Mouse (Mus musculus): Measurements from ENCODE around the gene Gm8011. TPM values are rescaled to one million over a fixed set of nuclear protein-coding genes. Genes with fewer than 3 reads are reported as not detected.
"Not testable (repeated sequence)": the region's sequence is repeated elsewhere in the genome, so short reads cannot be mapped to it uniquely, and the experiment has no call there.

Gene Gm8011
- not detected in 2 replicates for polyA plus RNA-seq (2015; fragmentation: Nextera tagmentation; extraction: Ambion mirVana)

DNA sequence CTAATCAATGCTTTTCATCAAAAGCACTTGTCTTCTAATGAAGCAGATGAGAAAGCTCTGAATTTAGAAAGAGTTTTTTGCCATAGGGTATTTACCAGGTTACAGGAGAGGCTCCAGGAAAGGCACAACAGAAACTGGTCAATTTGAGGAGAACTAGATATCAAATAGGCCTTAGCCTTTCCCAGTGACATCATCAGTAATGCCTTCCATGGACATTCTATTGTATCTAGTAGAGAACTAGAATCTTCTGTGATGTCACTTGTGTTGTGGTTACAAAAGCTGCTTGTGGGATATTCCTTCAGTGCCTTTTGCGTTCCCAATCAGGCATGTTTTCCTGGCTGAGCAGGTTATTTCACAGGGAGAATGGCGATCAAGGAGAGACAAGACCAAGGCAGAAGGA lies at the start of gene Gm8011:
TSS of gene Gm8011 (plus strand) at position 301 of the 400 bp plus-strand sequence.
- H3K4me3 ChIP-seq (ENCODE audit: low read depth, low read length); H3K27ac ChIP-seq (ENCODE audit: low read length); H3K36me3 ChIP-seq (ENCODE audit: control insufficient read depth, insufficient read depth, low read length); ATAC-seq; H3K9ac ChIP-seq (ENCODE audit: low read depth, low read length); H3K4me1 ChIP-seq (ENCODE audit: control insufficient read depth, insufficient read depth, low read length); H3K9me3 ChIP-seq (replicated peaks; ENCODE audit: control insufficient read depth, low read length, poor library complexity, severe bottlenecking); H3K4me2 ChIP-seq (ENCODE audit: low read length); H3K27me3 ChIP-seq (ENCODE audit: control insufficient read depth, insufficient read depth, low read depth, low read length): not testable (repeated sequence)
- 61% methylated on average over 2 of the region's 2 CpGs for WGBS

DNA sequence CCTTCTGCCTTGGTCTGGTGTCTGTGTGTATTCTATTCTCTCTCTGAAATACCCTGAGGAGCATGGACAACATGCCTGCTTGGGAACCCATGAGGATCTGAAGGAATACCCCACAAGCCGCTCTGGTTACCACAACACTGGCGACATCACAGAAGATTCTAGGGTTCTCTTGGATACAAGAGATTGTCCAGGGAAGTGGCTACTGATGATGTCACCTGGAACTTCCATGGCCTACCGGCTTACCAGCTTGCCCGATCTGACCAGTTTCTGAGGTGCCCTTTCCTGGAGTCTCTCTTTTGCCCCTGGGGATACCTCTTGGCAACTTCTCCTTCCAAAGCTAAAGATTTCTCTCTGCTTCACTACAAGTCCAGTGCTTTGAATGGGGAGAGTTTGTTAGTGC lies 24.1 kb upstream of the Gm8011 start, which contains the start of gene Gm8005:
TSS of gene Gm8005 (minus strand) at position 101 of the 400 bp plus-strand sequence.
- H3K9ac ChIP-seq (ENCODE audit: low read depth, low read length); H3K9me3 ChIP-seq (replicated peaks; ENCODE audit: control insufficient read depth, low read length, poor library complexity, severe bottlenecking); H3K4me1 ChIP-seq (ENCODE audit: control insufficient read depth, insufficient read depth, low read length); H3K4me2 ChIP-seq (ENCODE audit: low read length); H3K27me3 ChIP-seq (ENCODE audit: control insufficient read depth, insufficient read depth, low read depth, low read length); ATAC-seq; H3K36me3 ChIP-seq (ENCODE audit: control insufficient read depth, insufficient read depth, low read length); H3K27ac ChIP-seq (ENCODE audit: low read length); H3K4me3 ChIP-seq (ENCODE audit: low read depth, low read length): not testable (repeated sequence)
- WGBS, result 91% methylated on average over 2 of the region's 4 CpGs

DNA sequence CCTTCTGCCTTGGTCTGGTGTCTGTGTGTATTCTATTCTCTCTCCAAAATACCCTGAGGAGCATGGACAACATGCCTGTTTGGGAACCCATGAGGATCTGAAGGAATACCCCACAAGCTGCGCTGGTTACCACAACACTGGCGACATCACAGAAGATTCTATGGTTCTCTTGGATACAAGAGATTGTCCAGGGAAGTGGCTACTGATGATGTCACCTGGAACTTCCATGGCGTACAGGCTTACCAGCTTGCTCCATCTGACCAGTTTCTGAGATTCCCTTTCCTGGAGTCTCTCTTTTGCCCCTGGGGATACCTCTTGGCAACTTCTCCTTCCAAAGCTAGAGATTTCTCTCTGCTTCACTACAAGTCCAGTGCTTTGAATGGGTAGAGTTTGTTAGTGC lies 38.6 kb downstream of the Gm8011 start, which contains the start of gene Gm8020:
TSS of gene Gm8020 (minus strand) at position 101 of the 400 bp plus-strand sequence.
- WGBS, result 92% methylated on average over 2 of the region's 3 CpGs
- not testable (repeated sequence) for H3K27ac ChIP-seq (ENCODE audit: low read length); H3K36me3 ChIP-seq (ENCODE audit: control insufficient read depth, insufficient read depth, low read length)

More for the DNA sequence above, 38.6 kb downstream of the Gm8011 start, which contains the start of gene Gm8020:
- H3K4me1 ChIP-seq (ENCODE audit: control insufficient read depth, insufficient read depth, low read length); H3K4me3 ChIP-seq (ENCODE audit: low read depth, low read length); ATAC-seq; H3K9ac ChIP-seq (ENCODE audit: low read depth, low read length); H3K27me3 ChIP-seq (ENCODE audit: control insufficient read depth, insufficient read depth, low read depth, low read length); H3K9me3 ChIP-seq (replicated peaks; ENCODE audit: control insufficient read depth, low read length, poor library complexity, severe bottlenecking); H3K4me2 ChIP-seq (ENCODE audit: low read length): not testable (repeated sequence)

Other genes starting within 250 kb of the Gm8011 start
- not detected in 2 replicates for gene Gm17026, start 203.8 kb upstream of the Gm8011 start, polyA plus RNA-seq (2015; fragmentation: Nextera tagmentation; extraction: Ambion mirVana)
- gene Gm9611, start 166.5 kb upstream of the Gm8011 start, polyA plus RNA-seq (2015; fragmentation: Nextera tagmentation; extraction: Ambion mirVana), result not detected in 2 replicates
- not detected in 2 replicates for gene Gm7995, start 153.7 kb upstream of the Gm8011 start, polyA plus RNA-seq (2015; fragmentation: Nextera tagmentation; extraction: Ambion mirVana)
- gene Gm8005, start 24.2 kb upstream of the Gm8011 start, polyA plus RNA-seq (2015; fragmentation: Nextera tagmentation; extraction: Ambion mirVana), result not detected in 2 replicates
- gene Gm8020, start 38.5 kb downstream of the Gm8011 start, polyA plus RNA-seq (2015; fragmentation: Nextera tagmentation; extraction: Ambion mirVana), result not detected in 2 replicates
- not detected in 2 replicates for gene Gm8024, start 60.4 kb downstream of the Gm8011 start, polyA plus RNA-seq (2015; fragmentation: Nextera tagmentation; extraction: Ambion mirVana)
- gene Gm17124, start 136.0 kb downstream of the Gm8011 start, polyA plus RNA-seq (2015; fragmentation: Nextera tagmentation; extraction: Ambion mirVana), result not detected in 2 replicates
- gene Gm3633, start 178.0 kb downstream of the Gm8011 start, polyA plus RNA-seq (2015; fragmentation: Nextera tagmentation; extraction: Ambion mirVana), result not detected in 2 replicates
- not detected in 2 replicates for gene Gm10378, start 192.1 kb downstream of the Gm8011 start, polyA plus RNA-seq (2015; fragmentation: Nextera tagmentation; extraction: Ambion mirVana)

Measured in midbrain, embryonic 16.5 days (tissue).